Mouse (Mus musculus) lung, embryonic 14.5 days (tissue): ENCODE measurements around the gene Ube2e3. TPM values are rescaled to one million over a fixed set of nuclear protein-coding genes. Genes with fewer than 3 reads are reported as not detected.
A peak's percentile ranks its signal among the peaks of the same experiment; 100 is the strongest.

Experiments used
- ATAC-seq: fragments of 200-750 bp; cut with Nextera tagmentation; 2 replicates; pipeline ENCODE4 v1.8.0; 2017; ENCODE audit warnings: mild to moderate bottlenecking, moderate TSS enrichment, moderate library complexity; ENCODE audit not compliant: insufficient read depth
- DNase-seq: peaks from one replicate; pipeline ENCODE4 v3.0.0-alpha.2; 2015
- H3K27ac ChIP-seq: fragments of 300-500 bp; sonication (generic); 2 replicates; pipeline ENCODE4 v1.5.1; 2014; ENCODE audit warnings: low read depth, mild to moderate bottlenecking, moderate library complexity
- H3K27me3 ChIP-seq: fragments of 300-500 bp; sonication (generic); 2 replicates; pipeline ENCODE4 v1.6.1; 2014; ENCODE audit warnings: low read length, control low read depth; ENCODE audit not compliant: insufficient read depth
- H3K36me3 ChIP-seq: fragments of 300-500 bp; sonication (generic); 2 replicates; pipeline ENCODE4 v1.6.1; 2014; ENCODE audit warnings: control low read depth; ENCODE audit not compliant: insufficient read depth
- H3K4me1 ChIP-seq: fragments of 300-500 bp; sonication (generic); 2 replicates; pipeline ENCODE4 v1.6.1; 2014; ENCODE audit warnings: antibody characterized with exemption, control low read depth; ENCODE audit not compliant: insufficient read depth
- H3K4me2 ChIP-seq: fragments of 300-500 bp; sonication (generic); 2 replicates; pipeline ENCODE4 v1.6.1; 2014; ENCODE audit warnings: mild to moderate bottlenecking
- H3K4me3 ChIP-seq: fragments of 300-500 bp; sonication (generic); 2 replicates; pipeline ENCODE4 v1.5.1; 2014; ENCODE audit warnings: low read depth, low read length
- H3K9ac ChIP-seq: fragments of 300-500 bp; sonication (generic); 2 replicates; pipeline ENCODE4 v1.6.1; 2014
- H3K9me3 ChIP-seq: fragments of 300-500 bp; sonication (generic); 2 replicates; pipeline ENCODE4 v1.6.1; 2016; ENCODE audit warnings: low read depth, low read length, control low read depth
- CTCF ChIP-seq: IDR thresholded peaks from 2 replicates; pipeline ENCODE4 v1.5.1; 2016; ENCODE audit warnings: antibody characterized with exemption, low read depth
- WGBS: fragments of 180-500 bp; shearing (Covaris S2); extraction: QIAGEN DNeasy Blood & Tissue Kit; methylation state at CpG from one replicate; pipeline ENCODE4 v1.1.7; 2014; 5-methylcytosine and 5-hydroxymethylcytosine counted together
- polyA plus RNA-seq: library from polyadenylated mRNA; unstranded; fragments of >200 nt; fragmentation: Nextera tagmentation; extraction: Ambion mirVana; gene quantifications from 2 replicates; pipeline ENCODE4 v1.2.1, GENCODE M21; 2014

The Ube2e3 gene
- 199 TPM in 2 replicates for polyA plus RNA-seq

DNA sequence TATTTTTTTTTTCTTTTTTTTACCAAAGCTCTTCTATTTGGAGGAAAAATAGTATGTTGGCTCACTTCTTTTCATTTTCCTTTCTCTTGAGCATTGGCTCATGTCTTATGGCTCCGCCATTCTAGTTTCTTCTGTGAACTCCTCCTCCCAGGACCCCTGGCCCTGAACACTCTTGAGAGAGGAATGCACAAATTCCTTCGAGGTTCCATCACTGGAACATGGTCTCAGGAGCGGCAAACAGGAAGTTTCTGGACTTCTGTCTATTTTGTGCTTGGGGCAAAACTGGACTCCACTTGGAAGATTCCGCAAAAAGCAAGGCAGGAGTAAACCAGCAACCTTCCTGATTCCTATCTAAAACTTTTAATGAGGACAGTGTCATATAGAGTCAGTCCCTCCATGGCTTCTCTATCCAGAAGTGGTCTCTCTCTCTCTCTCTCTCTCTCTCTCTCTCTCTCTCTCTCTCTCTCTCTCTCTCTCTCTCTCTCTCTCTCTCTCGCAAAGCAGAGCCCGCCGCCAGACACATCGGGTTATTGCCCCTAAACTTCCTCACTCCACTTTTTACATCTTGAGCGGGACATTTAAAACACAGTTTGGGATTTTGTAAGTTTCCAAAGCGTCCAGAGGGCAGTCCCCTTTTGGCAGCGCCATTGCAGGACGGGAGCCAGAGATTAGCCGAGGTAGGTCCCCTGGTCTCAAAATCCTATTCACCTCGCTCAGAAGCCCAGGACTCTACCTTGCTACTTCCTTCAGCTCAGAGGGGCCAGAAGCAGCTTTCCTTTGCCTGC lies at the start of gene Ube2e3:
TSS of gene Ube2e3 (plus strand) at position 399 of the 785 bp plus-strand sequence.
- peak within 1 kb of the TSS; percentile 78 for H3K4me3 ChIP-seq
- TF ChIP-seq CTCF: no peak
- peak within 1 kb of the TSS; percentile 85 for H3K4me2 ChIP-seq
- ATAC-seq: peak; percentile 3
- H3K36me3 ChIP-seq: peaks cover 17% of the 10 kb centered on the region
- H3K4me1 ChIP-seq: peaks cover 18% of the 10 kb centered on the region
- 6% methylated on average over 14 of the region's 14 CpGs for WGBS
- peak within 1 kb of the TSS; percentile 98 for H3K9ac ChIP-seq
- no peaks in the 10 kb centered on the region for H3K27me3 ChIP-seq
- no peaks in the 10 kb centered on the region for H3K9me3 ChIP-seq
- H3K27ac ChIP-seq: peak within 1 kb of the TSS; percentile 99
- DNase-seq: peak; percentile 74

DNA sequence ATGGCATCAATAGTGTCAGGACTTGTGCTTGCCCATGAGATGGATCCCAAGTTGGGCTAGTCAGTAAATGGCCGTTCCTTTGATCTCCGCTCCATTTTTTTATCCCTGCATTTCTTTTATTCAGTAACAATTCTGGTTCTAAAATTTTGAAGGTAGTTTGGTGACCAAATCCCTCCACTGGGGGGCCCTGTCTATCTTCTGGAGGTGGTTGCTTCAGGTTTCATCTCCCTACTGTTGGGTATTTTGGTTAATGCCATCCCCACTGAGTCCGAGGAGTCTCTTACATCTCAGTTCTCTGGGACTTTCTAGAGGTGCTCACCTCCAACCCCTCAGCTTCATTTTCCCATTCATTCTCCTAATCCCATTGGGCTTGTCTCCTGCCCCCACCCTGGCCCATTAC lies 38.0 kb upstream of the Ube2e3 start:
- no peak overlapping the region for H3K4me2 ChIP-seq
- no peak overlapping the region for H3K4me3 ChIP-seq
- DNase-seq (no peak), ATAC-seq (no peak)
- no peak for TF ChIP-seq CTCF
- H3K4me1 ChIP-seq: no peaks in the 10 kb centered on the region
- no peaks in the 10 kb centered on the region for H3K27me3 ChIP-seq
- H3K36me3 ChIP-seq: no peaks in the 10 kb centered on the region
- no peak overlapping the region for H3K9ac ChIP-seq
- no peaks in the 10 kb centered on the region for H3K9me3 ChIP-seq
- WGBS: 95% methylated on average over 3 of the region's 3 CpGs
- H3K27ac ChIP-seq: no peak overlapping the region

DNA sequence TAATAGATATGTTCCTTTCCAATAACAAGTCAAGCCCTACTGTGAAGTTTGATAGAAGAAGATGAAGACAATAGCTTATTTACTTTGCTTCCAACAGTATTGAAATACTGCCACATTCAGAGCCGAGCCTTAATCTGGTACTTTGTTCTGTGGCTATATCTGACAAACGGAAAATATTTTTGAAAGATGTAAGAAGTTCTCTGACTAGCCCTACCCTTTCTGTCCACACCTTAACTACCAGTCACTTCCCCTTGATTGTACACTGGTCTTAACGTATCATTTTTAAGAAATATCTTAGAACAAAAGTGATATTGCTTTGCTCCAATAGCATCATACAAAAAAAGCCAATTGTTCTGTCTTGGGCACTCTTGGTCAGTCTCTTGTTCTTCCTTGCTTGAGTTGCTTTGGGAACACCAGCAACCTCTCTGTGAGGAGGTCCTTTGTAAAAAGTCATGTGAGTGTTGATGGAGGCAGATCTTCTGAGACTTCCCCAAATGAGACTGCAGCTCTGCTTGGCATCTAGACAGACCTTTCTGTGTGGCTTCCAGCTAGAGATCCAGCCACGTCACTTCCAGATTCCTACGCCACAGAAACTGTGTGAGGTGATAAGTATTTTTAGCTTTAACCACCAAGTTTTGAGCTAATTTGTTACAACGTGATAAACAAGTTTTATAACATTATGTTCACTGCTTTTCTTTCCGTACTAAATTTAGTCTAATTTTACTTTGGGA lies 26.3 kb upstream of the Ube2e3 start:
- WGBS: 79% methylated on average over 7 of the region's 7 CpGs
- ATAC-seq: no peak

DNA sequence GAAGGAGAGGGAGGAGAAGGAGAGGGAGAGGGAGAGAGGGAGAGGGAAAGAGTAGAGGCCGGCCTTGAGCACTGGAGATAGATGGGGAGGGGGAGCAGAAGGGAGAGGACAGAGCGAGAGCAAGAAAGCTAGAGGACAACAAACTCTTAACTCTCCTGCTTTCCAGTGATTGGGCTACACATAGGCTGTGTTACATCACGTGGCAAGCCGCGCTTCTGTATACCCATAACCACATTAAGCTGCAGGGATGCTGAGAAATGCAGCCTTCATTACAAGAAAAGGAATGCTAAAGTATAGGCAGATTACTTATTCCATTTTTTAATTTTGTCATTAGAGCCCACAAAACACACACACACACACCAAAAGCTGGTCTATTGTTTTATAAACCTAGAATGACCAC lies 23.6 kb upstream of the Ube2e3 start:
- H3K4me2 ChIP-seq: no peak overlapping the region
- no peaks in the 10 kb centered on the region for H3K27me3 ChIP-seq
- H3K4me3 ChIP-seq: no peak overlapping the region
- H3K4me1 ChIP-seq: no peaks in the 10 kb centered on the region
- no peak for DNase-seq
- no peak overlapping the region for H3K9ac ChIP-seq
- ATAC-seq: no peak
- 79% methylated on average over 5 of the region's 5 CpGs for WGBS
- no peaks in the 10 kb centered on the region for H3K36me3 ChIP-seq
- H3K9me3 ChIP-seq: no peaks in the 10 kb centered on the region
- H3K27ac ChIP-seq: no peak overlapping the region
- TF ChIP-seq CTCF: no peak

More for the DNA sequence above, 26.3 kb upstream of the Ube2e3 start:
- no peak for DNase-seq
- TF ChIP-seq CTCF: no peak
- Histone ChIP-seq H3K4me3 (no peak overlapping the region), H3K4me1 (no peaks in the 10 kb centered on the region), H3K36me3 (no peaks in the 10 kb centered on the region), H3K4me2 (no peak overlapping the region), H3K9me3 (no peaks in the 10 kb centered on the region), H3K9ac (no peak overlapping the region), H3K27ac (no peak overlapping the region), H3K27me3 (no peaks in the 10 kb centered on the region)

DNA sequence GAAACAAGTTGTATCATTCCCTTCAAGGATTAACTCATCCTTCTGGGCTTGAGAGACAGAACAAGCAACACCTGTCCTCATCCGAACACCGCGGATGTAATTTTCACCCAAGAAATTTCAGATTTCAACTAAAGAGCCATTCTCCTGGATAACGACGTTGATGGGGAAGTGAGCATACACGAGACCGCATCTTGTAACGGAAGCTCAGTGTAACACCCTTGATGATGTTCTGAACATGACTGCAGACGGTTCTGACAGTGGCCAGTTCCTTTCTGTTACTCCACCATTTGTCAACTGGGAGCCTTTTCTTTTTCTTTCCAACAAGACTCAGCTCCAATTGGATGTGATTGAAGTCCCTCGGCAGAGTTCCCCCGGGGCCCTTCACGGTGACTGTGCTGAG lies 22.6 kb upstream of the Ube2e3 start:
- 87% methylated on average over 12 of the region's 12 CpGs for WGBS
- no peak overlapping the region for H3K27ac ChIP-seq
- no peaks in the 10 kb centered on the region for H3K27me3 ChIP-seq
- H3K4me1 ChIP-seq: no peaks in the 10 kb centered on the region
- TF ChIP-seq CTCF: no peak
- no peaks in the 10 kb centered on the region for H3K36me3 ChIP-seq
- H3K9me3 ChIP-seq: no peaks in the 10 kb centered on the region
- no peak overlapping the region for H3K9ac ChIP-seq
- H3K4me3 ChIP-seq: no peak overlapping the region
- ATAC-seq (no peak), DNase-seq (no peak)
- H3K4me2 ChIP-seq: no peak overlapping the region

DNA sequence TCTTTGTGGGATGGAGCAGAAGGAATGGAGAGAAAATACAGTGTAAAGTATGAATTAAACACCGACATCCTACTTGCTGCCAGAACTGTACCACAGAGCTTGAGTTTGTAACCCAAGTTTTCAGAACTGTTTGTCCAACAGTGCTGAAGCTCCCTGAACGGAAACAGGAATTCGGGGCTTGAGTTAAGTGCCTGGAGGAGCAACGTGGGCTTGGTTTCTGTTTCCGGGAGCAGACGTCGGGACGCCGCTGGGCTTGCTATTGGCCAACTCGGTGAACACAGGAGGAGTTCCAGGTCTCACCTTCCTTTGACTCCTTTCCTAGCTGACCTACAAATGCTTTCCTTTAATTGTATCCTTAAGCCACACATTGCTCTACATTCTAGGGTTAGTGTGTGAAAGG lies 22.2 kb upstream of the Ube2e3 start:
- no peak for TF ChIP-seq CTCF
- Histone ChIP-seq H3K4me3 (no peak overlapping the region), H3K27me3 (no peaks in the 10 kb centered on the region), H3K9ac (no peak overlapping the region), H3K27ac (no peak overlapping the region), H3K9me3 (no peaks in the 10 kb centered on the region), H3K4me2 (no peak overlapping the region), H3K4me1 (no peaks in the 10 kb centered on the region), H3K36me3 (no peaks in the 10 kb centered on the region)
- ATAC-seq (no peak), DNase-seq (no peak)
- 77% methylated on average over 10 of the region's 10 CpGs for WGBS

DNA sequence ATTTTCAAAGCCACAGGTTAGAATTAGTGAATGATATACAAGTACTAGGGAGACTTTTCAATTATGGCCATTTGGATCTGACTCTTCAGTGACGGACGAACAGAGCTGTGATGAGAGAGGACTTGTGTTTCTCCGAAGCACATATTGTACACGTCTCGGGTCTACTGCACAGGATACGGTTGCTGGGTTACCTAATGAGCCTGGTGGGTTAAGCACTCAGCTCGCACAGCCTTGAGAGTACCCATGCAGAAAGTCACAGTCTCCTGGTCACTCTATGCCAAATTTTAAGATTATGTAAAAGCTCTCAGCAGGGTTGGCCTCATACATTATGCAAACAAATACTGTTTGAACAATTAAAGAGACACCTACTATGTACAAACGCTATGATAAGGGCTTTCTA lies 13.6 kb upstream of the Ube2e3 start:
- WGBS: 65% methylated on average over 8 of the region's 8 CpGs

More for the DNA sequence above, 13.6 kb upstream of the Ube2e3 start:
- no peaks in the 10 kb centered on the region for H3K27me3 ChIP-seq
- DNase-seq: no peak
- no peak overlapping the region for H3K4me2 ChIP-seq
- no peaks in the 10 kb centered on the region for H3K9me3 ChIP-seq
- no peak overlapping the region for H3K9ac ChIP-seq
- no peak for ATAC-seq
- H3K36me3 ChIP-seq: no peaks in the 10 kb centered on the region
- no peak for TF ChIP-seq CTCF
- no peak overlapping the region for H3K4me3 ChIP-seq
- H3K4me1 ChIP-seq: no peaks in the 10 kb centered on the region
- no peak overlapping the region for H3K27ac ChIP-seq
